Mouse (Mus musculus) olfactory bulb, adult 2 months (tissue): ENCODE data around the gene Hist1h2ab.

Source experiments
- CTCF ChIP-seq: fragments of 200-500 bp; IDR thresholded peaks from 2 replicates; pipeline ENCODE4 v1.5.1; 2012; ENCODE audit warnings: low read depth, mild to moderate bottlenecking, low read length, moderate library complexity; ENCODE audit not compliant: insufficient read depth
- POLR2A ChIP-seq: fragments of 200-500 bp; IDR thresholded peaks from 2 replicates; pipeline ENCODE4 v1.6.1; 2012; ENCODE audit warnings: mild to moderate bottlenecking, low read depth, low read length, moderate library complexity; ENCODE audit not compliant: insufficient read depth

DNA sequence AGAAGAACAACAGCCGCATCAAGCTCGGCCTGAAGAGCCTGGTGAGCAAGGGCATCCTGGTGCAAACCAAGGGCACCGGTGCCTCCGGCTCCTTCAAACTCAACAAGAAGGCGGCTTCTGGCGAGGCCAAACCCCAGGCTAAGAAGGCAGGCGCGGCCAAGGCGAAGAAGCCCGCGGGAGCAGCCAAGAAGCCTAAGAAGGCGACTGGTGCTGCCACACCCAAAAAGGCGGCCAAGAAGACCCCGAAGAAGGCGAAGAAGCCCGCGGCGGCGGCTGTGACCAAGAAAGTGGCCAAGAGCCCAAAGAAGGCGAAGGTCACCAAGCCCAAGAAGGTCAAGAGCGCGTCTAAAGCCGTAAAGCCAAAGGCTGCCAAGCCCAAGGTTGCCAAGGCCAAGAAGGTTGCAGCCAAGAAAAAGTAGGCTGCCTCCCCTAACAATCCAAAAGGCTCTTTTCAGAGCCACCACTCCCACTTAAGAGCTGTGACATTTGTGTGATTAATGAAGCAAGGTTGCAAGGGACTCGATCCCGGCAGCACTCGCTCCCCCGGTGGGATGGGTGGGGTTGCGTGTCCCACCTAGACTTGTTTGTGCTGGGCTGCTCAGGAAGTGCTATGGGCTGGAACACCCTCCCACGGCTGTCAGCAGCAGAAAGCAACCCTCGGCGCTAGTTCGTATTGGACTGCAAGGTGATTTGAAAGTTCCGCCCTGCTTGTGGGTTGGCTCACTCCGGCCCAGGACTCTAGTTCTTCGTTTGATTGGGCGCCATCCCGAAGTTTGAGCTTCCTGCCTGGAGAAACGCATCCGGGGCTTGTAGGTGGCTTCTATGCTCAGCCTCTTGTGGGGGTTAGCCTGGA is 11.6 kb upstream of the Hist1h2ab start:
- no peak; the same call in 1 of the 2 replicates for TF ChIP-seq POLR2A
- TF ChIP-seq CTCF, result no peak
